Mouse (Mus musculus) spleen, postnatal 36 days (tissue): Measurements from ENCODE around the gene 3110082I17Rik.
A peak's percentile ranks its signal among the peaks of the same experiment; 100 is the strongest.
"Not testable (repeated sequence)": the region's sequence is repeated elsewhere in the genome, so short reads cannot be mapped to it uniquely, and the experiment has no call there.

Source experiments
- DNase-seq, 2 experiments: peaks; one replicate each; pipeline ENCODE4 v3.0.0; 2022; ENCODE audit warnings: low spot score in 2 of 2, mixed read lengths in 1 of 2

Gene 3110082I17Rik

DNA sequence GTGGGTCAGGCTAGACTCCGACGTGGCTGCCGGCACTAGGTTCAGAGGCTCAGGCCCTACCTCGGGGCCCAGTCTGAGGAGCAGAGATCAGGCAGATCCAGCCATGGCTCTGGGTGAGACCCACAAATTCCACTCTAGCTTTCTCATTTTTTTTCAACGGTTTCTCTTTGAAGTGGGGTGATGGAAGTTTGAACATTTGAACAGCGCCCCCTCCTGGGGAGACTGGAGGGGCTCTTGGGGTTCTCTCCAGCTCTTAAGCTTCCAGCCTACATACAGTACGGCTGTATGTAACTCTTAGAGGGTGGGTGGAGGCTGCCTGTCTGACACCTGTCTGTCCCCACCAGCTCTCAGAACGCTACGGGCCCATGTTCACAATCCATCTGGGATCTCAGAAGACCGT, 106.8 kb downstream of the 3110082I17Rik start:
- no peak for DNase-seq

DNA sequence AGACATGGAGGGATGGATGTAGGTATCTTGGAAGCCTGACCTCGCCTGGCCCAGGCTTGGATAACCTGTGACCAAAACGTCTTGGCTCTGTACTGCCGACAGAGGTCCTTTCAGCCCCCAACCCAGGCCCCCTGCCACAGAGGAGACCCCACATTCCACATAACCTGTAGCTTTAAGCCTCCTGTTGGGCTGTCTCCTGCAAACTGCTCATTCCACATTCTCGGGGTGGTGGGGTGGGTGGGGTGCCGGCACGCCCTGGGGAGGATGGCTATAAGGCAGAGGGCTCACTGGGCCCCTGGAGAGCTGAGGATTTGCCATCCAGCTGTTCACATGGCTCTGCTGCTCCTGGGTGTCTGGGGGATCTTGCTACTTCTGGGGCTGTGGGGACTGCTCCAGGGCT, 108.0 kb downstream of the 3110082I17Rik start, which contains the start of gene Cyp2w1:
Cyp2w1 (plus strand) TSS at position 301 of the 400 bp plus-strand sequence.
- no peak for DNase-seq

GRCm38 (mm10) chr5:139351628-139352027, 108.7 kb downstream of the 3110082I17Rik start:
- no peak for DNase-seq

DNA sequence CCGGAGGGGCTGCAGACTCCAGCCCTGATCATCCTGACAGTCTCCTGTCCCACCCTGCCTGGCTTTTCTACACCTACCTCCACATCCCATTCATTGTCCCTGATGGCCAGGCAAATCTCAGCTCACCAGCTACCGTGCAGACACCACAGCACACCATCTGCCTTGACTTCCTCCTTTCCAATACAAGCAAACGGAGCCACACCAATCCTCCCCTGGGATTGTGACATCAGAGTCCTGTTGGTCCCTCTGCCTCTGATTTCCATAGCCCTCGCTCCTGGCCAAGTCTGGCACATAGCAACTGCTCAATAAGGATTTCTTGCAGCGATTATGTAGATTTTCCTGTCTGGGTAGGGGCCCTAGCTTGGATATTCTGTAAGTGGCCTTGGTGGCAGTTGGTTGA, 109.2 kb downstream of the 3110082I17Rik start, which contains the start of gene Cox19:
Cox19 (minus strand) TSS at position 285 of the 400 bp plus-strand sequence.
- no peak for DNase-seq

DNA sequence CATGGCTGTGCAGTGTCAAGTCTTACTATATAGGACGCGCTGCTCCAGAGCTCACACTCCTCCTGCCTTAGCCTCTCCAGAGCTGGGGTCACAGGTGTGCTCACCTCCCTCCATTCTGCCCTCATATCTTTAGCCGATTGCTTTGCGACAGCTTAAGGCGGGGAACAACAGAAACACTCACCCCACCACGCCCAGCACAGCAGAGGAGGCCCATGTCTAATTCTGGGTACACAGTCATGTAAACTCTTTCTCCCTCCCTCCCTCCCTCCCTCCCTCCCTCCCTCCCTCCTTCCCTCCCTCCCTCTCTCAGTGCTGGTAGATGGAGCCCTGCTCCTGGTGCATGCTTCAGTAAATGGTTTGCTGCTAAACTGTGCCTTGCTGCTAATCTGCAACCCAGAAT, 110.6 kb downstream of the 3110082I17Rik start:
- DNase-seq, result no peak

- no peak for DNase-seq
These were observed 113.1 kb downstream of the 3110082I17Rik start for GRCm38 (mm10) chr5:139347225-139347624.

- DNase-seq, result no peak
These were observed 115.0 kb downstream of the 3110082I17Rik start for GRCm38 (mm10) chr5:139345364-139345714.

DNA sequence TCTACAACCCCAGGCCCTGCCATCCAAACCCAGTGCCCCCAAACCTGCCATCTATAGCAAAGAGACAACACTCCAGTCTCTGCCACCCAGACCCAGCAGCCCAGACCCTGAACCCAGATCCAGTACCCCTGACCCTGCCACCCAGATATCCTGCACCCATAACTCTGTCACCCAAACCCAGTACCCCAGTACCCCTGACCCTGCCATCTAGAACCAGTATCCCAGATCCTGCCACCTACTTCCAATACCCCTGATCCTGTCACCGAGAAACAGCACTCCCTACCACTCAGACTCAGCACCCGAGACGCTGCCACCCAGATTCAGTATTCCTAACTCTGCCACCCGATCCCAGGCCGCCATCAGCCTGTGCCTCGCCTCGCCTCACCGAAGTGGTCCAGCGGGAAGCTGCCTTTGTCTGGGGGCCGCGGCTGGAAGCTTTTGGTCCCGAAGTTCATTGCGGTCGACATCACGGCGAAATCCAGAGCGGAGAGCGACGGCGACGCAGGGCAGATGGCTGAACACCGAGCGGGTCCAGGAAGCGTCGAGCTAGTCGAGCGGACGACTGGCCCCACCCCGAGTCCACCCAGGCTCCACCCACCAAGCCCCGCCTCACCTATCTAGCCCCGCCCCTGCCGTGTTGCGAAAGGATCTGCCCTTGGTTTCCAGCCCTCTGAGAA, 115.5 kb downstream of the 3110082I17Rik start:
- DNase-seq, result peak; percentile 92 to 94

DNA sequence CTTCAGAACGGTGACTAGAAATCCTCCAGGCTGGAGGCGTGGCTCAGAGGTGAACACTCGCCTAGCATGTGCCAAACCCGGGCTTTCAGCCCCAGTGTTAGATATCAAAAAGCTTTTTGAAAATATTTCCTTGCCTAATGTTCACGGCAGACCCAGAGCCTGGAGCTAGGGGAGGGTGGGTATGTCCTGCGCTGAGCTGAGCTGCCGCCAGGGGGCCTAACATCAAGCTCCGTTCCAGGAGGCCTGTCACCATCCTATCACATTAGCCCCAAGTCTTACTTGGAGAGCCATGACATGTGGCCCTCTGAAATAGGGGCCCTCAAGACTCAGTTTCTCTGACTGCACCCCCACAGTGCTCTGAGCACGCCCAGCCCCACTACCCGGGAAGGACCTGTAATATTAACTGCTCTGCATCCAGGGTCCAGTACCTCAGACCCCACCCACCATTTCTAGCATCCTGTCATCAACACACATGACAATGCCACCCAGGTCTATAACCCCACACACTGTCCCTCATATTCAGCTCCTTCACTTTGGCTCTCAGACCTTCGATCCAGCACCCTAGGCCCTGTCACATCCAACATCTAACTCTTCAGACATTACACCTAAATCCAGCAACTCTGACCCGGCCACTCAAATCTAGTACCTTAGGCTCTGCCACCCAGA, 116.2 kb downstream of the 3110082I17Rik start:
- DNase-seq, result peak; percentile 60 to 69

DNA sequence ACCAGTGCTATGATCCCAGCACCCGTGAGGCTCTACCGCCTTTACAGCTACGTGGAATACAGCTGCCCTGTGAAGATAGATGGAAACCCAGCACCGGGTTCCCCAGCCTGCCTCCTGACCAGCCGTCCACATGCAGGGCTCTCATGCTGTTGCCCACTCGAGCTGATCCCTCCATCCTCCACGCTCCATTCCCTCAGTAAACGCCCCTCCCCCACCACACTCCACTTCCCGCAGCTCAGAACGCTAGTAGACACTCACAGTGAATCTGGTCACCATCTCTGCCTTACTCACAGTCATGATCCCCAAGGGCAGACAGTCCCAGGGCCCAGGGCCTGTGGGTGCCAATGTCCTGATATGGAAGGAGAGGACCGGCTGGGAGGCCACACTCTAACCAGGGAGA, 121.4 kb downstream of the 3110082I17Rik start:
- DNase-seq, result no peak

DNA sequence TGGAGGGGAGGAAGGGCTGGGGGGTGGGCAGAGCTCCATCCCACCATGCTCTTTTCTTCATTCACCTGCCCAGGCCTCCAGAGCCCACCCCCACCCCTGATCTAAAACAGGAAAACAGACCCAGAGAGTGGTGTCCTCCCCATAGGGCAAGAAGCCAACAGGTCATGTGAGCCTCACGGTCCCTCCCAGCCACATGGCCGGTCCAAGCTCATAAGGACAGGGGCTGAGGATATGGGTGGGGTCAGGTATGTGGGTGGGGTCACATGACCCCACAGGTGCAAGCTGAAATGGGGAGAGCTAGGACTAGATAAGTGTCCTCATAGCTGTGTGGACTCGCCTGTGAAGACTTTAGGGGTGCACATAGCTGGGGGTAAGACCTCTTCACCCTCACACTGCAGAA, 121.9 kb downstream of the 3110082I17Rik start:
- no peak for DNase-seq

GRCm38 (mm10) chr5:139337826-139338370, 122.4 kb downstream of the 3110082I17Rik start:
- no peak for DNase-seq

- DNase-seq, result no peak
These were observed 124.7 kb downstream of the 3110082I17Rik start for GRCm38 (mm10) chr5:139335634-139336033.

GRCm38 (mm10) chr5:139334394-139334793, 125.9 kb downstream of the 3110082I17Rik start:
- DNase-seq, result not testable (repeated sequence)

DNA sequence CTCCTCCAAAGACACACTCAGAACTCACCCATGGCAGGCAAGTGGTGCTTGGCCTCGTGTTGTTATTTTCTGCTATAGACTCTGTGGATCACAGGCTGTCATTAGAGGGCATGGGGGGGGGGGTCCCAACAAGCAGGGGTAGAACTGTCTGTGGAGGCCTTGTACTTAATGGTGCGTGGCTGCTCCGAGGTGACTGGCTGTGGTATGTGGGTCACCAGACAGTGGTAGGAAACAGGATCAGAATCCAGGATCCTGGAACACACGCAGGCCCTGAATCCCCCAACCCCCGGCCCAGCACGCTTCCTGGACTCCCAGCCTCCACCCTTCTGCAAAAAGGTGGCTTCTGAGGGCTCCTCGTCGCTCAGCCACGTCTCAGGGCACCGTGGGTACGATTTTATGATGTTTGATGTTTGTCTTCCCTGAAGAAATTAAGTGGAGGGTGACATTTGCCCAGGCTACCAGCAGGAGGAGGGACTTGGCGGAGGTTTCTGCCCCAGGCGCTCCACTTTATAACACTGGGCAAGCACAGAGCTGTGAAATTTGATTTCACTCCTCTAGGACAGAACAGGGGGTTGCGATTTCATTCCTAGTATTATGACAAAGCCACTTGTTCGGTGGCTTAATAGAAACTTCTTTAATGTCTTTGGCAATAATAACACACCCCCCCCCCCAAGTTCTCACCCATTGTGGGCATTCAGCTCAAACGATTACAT, 126.9 kb downstream of the 3110082I17Rik start:
- DNase-seq, result no peak

GRCm38 (mm10) chr5:139332590-139333272, 127.6 kb downstream of the 3110082I17Rik start:
- no peak for DNase-seq

DNA sequence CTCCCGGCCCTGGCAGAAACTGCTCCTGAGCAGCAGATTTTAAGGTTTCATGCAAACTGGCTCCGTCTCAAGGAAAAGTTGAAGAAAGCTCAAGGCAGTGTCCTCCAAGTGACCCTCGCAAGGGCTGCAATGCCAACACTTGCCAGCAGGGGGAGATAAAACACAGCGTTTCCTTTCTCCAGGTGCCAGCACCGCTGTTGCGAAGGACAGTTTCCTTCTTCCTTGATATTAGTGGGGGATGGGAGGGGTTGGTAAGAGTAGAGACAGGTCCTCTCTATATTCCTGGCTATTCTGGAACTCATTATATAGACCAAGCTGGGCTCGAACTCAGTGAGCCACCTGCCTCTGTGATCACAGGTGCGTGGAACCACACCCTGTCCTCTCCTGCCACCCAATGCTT, 128.6 kb downstream of the 3110082I17Rik start:
- DNase-seq, result peak; percentile 34 to 57

DNA sequence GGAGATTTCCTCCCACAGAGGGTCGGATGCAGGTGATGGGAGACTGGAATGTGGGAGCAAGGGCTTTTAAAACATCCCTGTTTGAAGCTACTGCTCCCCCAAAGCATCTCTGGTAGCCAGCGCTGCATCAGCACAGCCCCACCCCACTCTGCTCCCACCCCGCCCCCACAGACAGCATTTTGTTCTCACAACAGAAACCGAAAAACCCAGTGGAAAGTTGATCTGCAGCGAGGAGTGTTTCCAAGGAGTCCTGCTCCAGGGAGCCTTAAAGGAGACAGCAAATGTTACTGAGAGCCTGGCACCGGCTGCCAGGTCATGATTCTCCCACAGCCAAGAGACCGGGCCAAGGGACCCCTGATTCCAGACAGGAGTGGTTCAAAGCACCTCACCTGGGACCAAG, 129.6 kb downstream of the 3110082I17Rik start:
- DNase-seq, result no peak

DNA sequence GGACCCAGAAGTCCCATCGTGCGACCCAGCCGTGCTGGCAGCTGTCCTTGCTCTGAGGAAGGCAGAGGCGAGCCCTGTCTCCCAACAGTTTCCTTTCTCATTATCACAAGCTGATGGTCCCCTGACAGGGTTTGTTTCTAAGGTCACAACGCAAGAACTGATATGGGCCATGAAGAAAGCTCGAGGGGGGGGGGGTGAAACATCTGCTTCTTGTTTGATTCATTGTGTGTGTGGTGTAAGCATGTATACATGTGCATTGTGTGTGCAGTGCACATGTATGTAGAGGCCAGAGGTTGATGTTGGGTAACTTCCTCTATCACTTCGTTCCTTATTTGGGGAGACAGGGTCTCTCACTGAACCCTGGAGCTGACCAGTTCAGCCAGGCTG, 132.7 kb downstream of the 3110082I17Rik start:
- no peak for DNase-seq

DNA sequence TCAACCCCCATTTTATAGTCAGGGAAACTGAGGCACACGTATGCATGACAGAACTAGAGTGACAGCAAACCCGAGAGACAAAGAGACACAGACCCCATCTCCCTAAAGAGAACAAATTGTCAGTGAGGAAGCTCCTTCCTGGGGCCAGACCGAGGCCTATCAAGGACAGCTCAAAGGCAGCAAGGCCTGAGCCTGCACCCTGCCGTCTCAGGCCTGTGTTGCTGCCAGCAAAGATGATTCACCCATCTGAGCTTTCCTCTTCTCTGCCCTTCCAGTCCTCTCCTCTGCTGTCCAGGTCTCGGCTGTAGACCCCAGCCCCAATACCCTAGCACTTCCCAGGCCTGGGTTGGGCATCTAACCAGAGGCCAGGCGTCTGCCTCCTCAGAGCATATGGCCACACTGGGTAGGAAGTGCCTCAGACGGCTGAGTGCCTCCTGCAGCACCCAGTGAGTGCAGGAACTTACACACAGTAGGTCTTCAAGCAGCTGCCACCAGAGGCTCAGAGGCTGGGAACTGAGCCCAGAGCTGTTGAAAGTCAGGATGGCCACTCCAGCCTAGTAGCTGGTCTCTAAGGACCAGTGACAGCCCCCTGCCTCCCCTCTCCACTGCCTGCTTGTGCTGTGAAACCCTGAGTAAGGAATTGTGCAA, 133.2 kb downstream of the 3110082I17Rik start:
- no peak for DNase-seq

DNA sequence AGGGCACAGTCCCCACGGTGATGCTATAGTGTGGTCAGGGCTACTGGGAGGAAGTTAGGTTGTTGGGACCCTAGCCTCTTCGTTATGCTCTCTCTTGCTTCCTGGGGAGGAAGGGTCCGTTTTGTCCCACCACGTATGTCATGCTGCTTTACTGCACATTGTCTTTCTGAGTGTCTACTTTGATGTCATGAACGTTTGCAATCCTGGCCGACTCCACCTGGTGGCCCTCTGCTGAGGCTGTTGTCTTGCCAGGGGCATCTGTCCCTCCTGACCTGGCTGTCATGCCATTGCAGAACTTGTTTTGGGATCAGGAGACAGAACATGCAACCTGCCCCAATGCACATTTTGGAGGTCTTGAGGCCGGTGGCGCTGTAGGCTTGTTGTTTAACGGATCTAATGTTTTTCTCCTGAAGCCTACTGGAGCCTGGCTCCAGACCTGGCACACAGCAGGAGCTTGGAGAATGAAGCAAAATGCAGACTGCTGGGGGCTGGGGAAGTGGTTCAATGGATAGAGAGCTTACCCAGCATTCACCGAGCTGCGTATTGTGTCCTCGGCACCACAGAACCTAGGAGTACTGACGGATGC, 134.1 kb downstream of the 3110082I17Rik start:
- DNase-seq, result no peak
